Mouse (Mus musculus) T-helper 17 cell (primary cell): ENCODE data around the gene Zmym3.

Experiments
- in situ Hi-C, 2 experiments: fragments of 300-600 bp; cut with MboI, MseI; formaldehyde crosslinking; loops; 1 replicate in 1 of 2; 2 replicates in 1 of 2; pipeline ENCODE4 v1.15.1; 2025; ENCODE audit warnings: high pct_unique_total_duplicates in 2 of 2

Gene Zmym3

GRCm38 (mm10) chrX:101420700-101421095 is at the start of gene Zmym3:
Gene Zmym3, minus strand, starts transcription at chrX:101420849.
- in situ Hi-C loops: no loop called here

DNA sequence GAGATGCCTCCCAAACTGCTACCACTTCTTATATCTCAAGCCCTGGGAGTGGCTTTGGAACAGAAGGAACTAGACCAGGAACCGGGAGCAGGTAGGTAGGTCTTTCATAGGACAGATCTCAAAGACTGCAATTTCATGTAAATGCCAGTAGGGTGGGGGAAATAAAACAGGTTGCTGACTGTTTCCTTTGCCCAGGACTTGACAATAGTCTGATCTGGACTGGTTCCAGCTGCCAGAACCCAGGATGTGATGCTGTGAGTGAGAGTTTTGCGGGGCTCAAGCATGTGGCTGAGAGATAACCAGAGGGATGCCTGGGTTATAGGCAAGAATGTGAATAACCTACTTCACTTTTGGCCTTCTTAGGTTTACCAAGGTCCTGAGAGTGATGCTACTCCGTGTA is 30.9 kb upstream of the Zmym3 start:
- in situ Hi-C loops: no loop called here

- in situ Hi-C loops: no loop called here
These were observed 30.5 kb upstream of the Zmym3 start for GRCm38 (mm10) chrX:101451147-101451546.

GRCm38 (mm10) chrX:101448886-101449475 is 28.3 kb upstream of the Zmym3 start, which contains the start of gene Itgb1bp2:
Gene Itgb1bp2, plus strand, starts transcription at chrX:101449088.
- in situ Hi-C loops: no loop called here

GRCm38 (mm10) chrX:101429976-101430375 is 9.3 kb upstream of the Zmym3 start:
- in situ Hi-C loops: no loop called here

- in situ Hi-C loops: no loop called here
These were observed 8.7 kb upstream of the Zmym3 start, which contains the start of gene Nono for GRCm38 (mm10) chrX:101429142-101429949. Gene Nono, plus strand, starts transcription at chrX:101429318.

DNA sequence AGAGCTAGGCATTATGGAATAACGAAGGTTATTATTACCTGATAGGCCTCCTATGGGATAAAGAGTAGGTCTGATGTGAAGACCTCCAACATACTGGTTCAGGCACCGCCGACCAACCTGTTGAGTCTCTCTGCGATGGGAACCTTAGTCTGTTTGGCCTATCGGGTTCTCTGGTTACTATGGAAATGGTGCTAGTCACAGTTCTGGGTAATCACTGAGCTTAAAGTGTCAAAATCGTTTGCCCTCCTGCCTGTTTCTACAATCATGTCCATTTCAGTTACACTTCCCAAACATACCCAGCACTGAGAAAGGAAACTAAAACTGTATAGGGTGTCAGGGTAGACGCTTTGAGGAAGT is 8.1 kb upstream of the Zmym3 start:
- in situ Hi-C loops: no loop called here

DNA sequence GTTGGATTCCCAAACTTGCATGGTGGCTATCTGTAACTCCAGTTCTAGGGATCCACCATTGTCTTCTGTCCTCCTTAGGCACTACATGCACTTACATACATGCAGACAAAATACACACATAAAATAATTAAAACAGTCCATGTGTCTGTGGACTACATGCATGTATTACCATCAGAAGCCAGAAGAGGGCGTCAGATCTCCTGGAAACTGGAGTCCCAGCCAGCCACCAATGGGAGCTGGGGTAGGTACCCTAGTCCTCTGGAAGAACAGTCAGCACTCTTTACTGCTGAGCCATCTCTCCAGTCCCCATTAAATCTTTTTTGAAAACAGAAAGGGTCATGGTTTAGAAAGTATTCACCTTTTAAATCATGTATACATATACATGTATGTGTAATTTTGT is 7.1 kb upstream of the Zmym3 start:
- in situ Hi-C loops: no loop called here

GRCm38 (mm10) chrX:101423462-101423861 is 2.8 kb upstream of the Zmym3 start:
- in situ Hi-C loops: no loop called here

DNA sequence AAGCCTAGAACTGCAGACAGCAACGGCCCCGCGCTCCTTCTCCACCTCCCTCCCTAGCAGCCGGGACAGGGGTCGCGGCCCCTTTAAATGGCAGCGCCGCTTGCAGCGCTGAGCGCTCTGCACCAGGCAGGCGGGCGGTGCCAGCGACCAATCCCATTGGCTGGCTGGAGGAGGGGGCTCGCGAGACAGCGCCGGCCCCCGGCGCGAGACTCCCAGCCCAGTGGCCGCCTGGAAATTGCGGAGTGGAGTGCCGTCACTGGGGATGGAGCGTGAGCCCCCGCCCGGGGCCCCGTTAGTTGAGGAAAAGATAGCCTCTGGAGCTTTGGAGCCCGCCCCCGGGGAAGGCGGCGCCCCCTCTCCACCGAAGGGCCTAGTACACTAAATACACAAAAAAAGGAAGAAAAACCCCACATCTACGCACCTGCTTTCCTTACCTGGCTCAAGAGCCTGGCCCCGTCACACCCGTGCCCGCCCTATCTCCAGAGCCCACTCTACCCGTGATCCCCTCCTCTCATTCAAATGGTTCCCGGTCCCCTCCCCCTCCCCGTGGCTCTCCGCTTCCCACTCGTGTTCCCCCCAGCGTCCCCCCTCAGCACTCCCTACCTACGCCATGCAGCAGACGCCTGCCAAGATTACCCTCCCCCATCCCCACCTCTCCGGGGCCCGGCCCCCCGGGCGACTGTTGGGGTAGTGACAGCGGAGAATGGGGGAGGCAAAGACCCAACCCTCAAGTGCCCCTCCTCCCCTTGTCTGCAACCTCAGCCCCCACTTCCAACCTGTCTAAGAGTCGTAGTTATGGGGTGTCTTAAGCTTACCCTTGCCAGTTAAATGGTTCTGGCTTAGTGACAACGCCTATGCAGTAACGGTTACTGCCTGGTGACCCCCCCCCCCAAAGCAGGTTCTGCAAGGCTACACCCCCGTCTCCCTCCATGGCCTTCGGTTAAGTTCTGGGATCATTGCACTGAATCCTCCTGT is 637 bp downstream of the Zmym3 start:
- in situ Hi-C loops: no loop called here

GRCm38 (mm10) chrX:101418946-101419724 is 1.5 kb downstream of the Zmym3 start:
- in situ Hi-C loops: no loop called here

- in situ Hi-C loops: no loop called here
These were observed 24.2 kb downstream of the Zmym3 start for GRCm38 (mm10) chrX:101396459-101396858.

DNA sequence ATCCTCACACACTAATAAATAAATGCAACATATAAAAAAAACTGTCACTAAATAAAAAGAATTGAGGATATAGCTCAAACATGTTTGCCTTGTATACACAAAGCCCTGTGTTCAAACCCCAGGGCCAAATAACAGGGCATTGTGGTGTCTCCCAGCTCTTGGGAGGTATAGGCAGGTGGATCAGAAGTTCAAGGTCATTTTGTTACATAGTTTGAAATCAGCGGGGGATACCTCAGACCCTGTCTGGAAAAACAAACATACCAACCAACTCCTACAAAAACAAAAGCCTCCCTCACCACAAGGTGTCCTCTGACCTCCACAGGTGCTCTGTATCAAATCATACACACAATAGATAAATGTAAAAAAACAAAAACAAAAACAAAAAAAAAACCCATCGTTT is 26.3 kb downstream of the Zmym3 start:
- in situ Hi-C loops: no loop called here

DNA sequence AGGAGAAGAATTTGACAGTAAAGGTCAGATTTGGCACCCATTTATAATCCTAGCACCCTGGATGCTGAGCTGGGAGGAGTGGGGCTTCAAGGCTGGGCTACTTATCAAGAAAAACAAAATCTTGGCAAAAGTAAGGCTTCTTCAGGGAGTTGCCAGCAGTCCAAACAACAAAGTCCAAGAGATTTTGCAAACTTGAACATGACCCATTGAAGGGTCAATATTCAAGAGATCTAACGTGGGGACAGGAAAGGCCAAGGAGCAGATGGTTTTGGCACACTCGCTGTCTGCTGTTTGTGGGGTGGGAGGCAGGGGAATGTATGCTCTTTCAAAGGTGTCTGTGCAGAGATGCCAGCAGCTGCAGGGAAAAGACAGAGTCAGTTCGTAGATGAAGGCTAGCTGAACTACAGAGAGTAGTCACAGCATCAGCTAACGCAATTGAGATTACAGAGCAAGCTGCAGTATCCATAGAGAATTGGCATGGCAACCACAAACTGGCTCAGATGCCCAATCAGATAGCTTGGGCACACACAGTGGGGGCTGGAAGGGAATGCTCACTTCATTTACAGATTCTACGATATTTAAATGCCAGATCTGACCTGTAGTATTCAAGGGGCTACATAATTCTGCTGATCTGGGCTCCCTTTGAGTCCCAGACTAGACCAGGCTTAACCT is 31.6 kb downstream of the Zmym3 start:
- in situ Hi-C loops: no loop called here

DNA sequence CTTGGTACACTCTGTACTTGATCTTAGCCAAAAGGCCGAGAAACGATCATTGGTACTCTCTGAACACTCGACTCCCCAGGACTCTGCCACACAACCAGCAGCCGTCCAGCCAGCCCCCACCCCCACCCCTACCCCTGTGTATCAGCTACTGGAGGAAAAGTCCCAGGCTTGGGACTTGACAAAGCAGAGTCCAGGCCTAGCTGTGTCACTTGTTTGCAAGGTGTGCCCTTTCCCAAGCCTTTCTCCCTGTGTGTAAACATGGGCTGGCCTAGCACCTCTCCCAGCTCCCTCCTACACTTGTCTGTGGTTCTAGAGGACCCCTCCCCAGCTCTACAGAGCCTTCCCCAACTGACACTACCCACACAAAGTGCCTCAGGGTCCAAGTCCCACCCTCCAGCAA is 34.4 kb downstream of the Zmym3 start:
- in situ Hi-C loops: no loop called here

DNA sequence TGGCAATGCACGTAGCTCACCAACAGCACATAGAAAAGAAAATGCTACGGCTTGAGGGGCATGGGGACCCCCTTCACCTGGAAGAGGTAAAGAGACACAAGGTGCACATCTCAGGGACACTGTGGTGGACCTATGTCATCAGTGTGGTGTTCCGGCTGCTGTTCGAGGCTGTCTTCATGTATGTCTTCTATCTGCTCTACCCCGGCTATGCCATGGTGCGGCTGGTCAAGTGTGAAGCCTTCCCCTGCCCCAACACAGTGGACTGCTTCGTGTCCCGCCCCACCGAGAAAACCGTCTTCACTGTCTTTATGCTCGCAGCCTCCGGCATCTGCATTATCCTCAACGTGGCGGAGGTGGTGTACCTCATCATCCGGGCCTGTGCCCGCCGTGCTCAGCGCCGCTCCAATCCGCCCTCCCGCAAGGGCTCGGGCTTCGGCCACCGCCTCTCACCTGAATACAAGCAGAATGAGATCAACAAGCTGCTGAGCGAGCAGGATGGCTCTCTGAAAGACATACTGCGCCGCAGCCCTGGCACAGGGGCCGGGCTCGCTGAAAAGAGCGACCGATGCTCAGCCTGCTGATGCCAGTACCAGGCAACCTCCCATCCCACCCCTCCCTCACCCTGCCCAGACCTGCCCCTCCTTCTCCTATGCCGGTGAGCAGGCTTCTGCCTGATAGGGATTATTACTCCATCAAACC is 36.1 kb downstream of the Zmym3 start:
- in situ Hi-C loops: no loop called here

DNA sequence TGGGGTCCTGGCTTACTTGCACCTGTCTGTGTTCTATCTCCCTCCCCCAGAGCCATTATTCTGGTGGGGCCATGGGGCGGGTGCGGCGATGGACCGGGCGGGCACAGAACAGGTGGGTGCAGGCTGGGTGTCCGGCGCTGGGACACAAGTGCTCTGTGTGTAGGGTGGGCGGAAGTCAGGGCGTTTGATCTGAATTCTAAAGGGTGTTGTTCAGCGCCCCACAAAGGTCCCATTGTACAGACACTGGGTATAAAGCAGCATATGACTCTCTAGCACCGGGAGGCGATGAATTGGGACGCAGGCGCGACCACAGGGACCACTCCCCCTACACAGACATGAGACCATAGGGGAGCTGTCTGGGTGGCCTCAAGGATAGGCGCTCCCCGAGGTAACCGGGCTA is 37.2 kb downstream of the Zmym3 start:
- in situ Hi-C loops: no loop called here

- in situ Hi-C loops: no loop called here
These were observed 40.9 kb downstream of the Zmym3 start for GRCm38 (mm10) chrX:101379744-101380143.

DNA sequence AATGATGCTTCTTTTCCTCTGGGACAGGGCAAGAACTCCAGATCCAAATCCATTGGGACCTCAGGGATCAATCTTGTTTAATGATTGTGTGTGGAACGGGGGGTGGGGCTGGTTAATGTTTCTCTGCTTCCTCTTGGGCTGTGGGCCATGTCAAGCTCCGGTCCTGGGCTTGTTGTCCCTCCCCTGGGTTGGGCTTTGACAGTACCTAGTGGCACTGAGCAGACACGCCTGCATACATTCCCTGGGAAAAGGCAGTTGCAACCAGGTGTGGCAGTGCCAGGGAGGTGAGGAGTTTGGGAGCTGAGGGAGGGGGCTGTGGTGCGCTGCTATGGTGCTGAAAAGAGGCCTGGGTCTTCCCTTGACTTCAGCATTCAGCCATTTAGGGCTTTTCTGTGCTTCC is 43.6 kb downstream of the Zmym3 start:
- in situ Hi-C loops: no loop called here
